Mouse (Mus musculus): ENCODE data around the gene 1190005I06Rik. TPM values are rescaled to one million over a fixed set of nuclear protein-coding genes. Genes with fewer than 3 reads are reported as not detected.

1190005I06Rik gene
- polyA plus RNA-seq, 1 experiment from 2014 or later = 11.8 TPM

- H3K9ac ChIP-seq = peak overlapping the region; percentile 98; the same call in 1 of the 2 replicates
These were observed 18.5 kb upstream of the 1190005I06Rik start for GRCm38 (mm10) chr8:120665726-120666455.

GRCm38 (mm10) chr8:120664566-120664965, 17.1 kb upstream of the 1190005I06Rik start:
- H3K9ac ChIP-seq = no peak overlapping the region
- H3K36me3 ChIP-seq = peaks cover 17% of the 10 kb centered on the region
- H3K27me3 ChIP-seq = no peaks in the 10 kb centered on the region
- no peak overlapping the region for H3K4me3 ChIP-seq
- no peaks in the 10 kb centered on the region for H3K9me3 ChIP-seq
- no peak for ATAC-seq (ENCODE audit: insufficient number of reproducible peaks, insufficient read depth, low FRiP score, low TSS enrichment)
- no peak overlapping the region for H3K27ac ChIP-seq
- WGBS = 84% methylated on average over 6 of the region's 6 CpGs
- H3K4me2 ChIP-seq (replicated peaks) = no peak overlapping the region
- peaks cover 22% of the 10 kb centered on the region for H3K4me1 ChIP-seq

More at GRCm38 (mm10) chr8:120665726-120666455, 18.5 kb upstream of the 1190005I06Rik start:
- Histone ChIP-seq H3K9me3 (no peaks in the 10 kb centered on the region), H3K4me2 (replicated peaks) (peak overlapping the region; percentile 82), H3K36me3 (peaks cover 19% of the 10 kb centered on the region), H3K27me3 (no peaks in the 10 kb centered on the region), H3K4me1 (peaks cover 22% of the 10 kb centered on the region), H3K27ac (no peak overlapping the region), H3K4me3 (peak overlapping the region; percentile 99)
- ATAC-seq (ENCODE audit: insufficient number of reproducible peaks, insufficient read depth, low FRiP score, low TSS enrichment) = no peak
- WGBS = 71% methylated on average over 3 of the region's 3 CpGs

- Histone ChIP-seq H3K4me1 (no peaks in the 10 kb centered on the region), H3K4me2 (replicated peaks) (no peak overlapping the region), H3K27me3 (no peaks in the 10 kb centered on the region), H3K9ac (no peak overlapping the region), H3K36me3 (peaks cover 66% of the 10 kb centered on the region), H3K4me3 (no peak overlapping the region), H3K27ac (no peak overlapping the region), H3K9me3 (no peaks in the 10 kb centered on the region)
- no peak for ATAC-seq (ENCODE audit: insufficient number of reproducible peaks, insufficient read depth, low FRiP score, low TSS enrichment)
- WGBS = 90% methylated on average over 8 of the region's 8 CpGs
These were observed 10.0 kb upstream of the 1190005I06Rik start for GRCm38 (mm10) chr8:120657415-120657814.

GRCm38 (mm10) chr8:120656322-120657052, 9.1 kb upstream of the 1190005I06Rik start:
- Histone ChIP-seq H3K4me3 (no peak overlapping the region), H3K36me3 (peaks cover 68% of the 10 kb centered on the region), H3K27ac (no peak overlapping the region), H3K9me3 (no peaks in the 10 kb centered on the region), H3K4me1 (no peaks in the 10 kb centered on the region), H3K4me2 (replicated peaks) (no peak overlapping the region), H3K27me3 (no peaks in the 10 kb centered on the region), H3K9ac (no peak overlapping the region)
- no peak for ATAC-seq (ENCODE audit: insufficient number of reproducible peaks, insufficient read depth, low FRiP score, low TSS enrichment)
- 91% methylated on average over 7 of the region's 7 CpGs for WGBS

GRCm38 (mm10) chr8:120644663-120645062, 2.8 kb downstream of the 1190005I06Rik start:
- no peak for ATAC-seq (ENCODE audit: insufficient number of reproducible peaks, insufficient read depth, low FRiP score, low TSS enrichment)
- no peaks in the 10 kb centered on the region; the same call in 1 of the 2 replicates for H3K4me1 ChIP-seq
- H3K4me2 ChIP-seq (replicated peaks) = no peak overlapping the region
- no peaks in the 10 kb centered on the region for H3K27me3 ChIP-seq
- H3K9me3 ChIP-seq = no peaks in the 10 kb centered on the region
- no peak overlapping the region for H3K27ac ChIP-seq
- H3K9ac ChIP-seq = no peak overlapping the region
- 84% methylated on average over 7 of the region's 7 CpGs for WGBS
- no peak overlapping the region for H3K4me3 ChIP-seq
- H3K36me3 ChIP-seq = no peaks in the 10 kb centered on the region

- Histone ChIP-seq H3K4me2 (replicated peaks) (no peak overlapping the region), H3K27ac (no peak overlapping the region), H3K9ac (no peak overlapping the region), H3K27me3 (no peaks in the 10 kb centered on the region), H3K9me3 (no peaks in the 10 kb centered on the region), H3K4me3 (no peak overlapping the region), H3K4me1 (no peaks in the 10 kb centered on the region), H3K36me3 (no peaks in the 10 kb centered on the region)
- ATAC-seq (ENCODE audit: insufficient number of reproducible peaks, insufficient read depth, low FRiP score, low TSS enrichment) = no peak
- WGBS = 71% methylated on average over 10 of the region's 10 CpGs
These were observed 5.3 kb downstream of the 1190005I06Rik start for GRCm38 (mm10) chr8:120642031-120642662.

- Histone ChIP-seq H3K27ac (no peak overlapping the region), H3K36me3 (no peaks in the 10 kb centered on the region), H3K9ac (no peak overlapping the region), H3K9me3 (no peaks in the 10 kb centered on the region), H3K4me1 (no peaks in the 10 kb centered on the region), H3K4me2 (replicated peaks) (no peak overlapping the region), H3K4me3 (no peak overlapping the region), H3K27me3 (no peaks in the 10 kb centered on the region)
- ATAC-seq (ENCODE audit: insufficient number of reproducible peaks, insufficient read depth, low FRiP score, low TSS enrichment) = no peak
- WGBS = 32% methylated on average over 8 of the region's 8 CpGs
These were observed 6.2 kb downstream of the 1190005I06Rik start for GRCm38 (mm10) chr8:120641245-120641644.

GRCm38 (mm10) chr8:120634329-120634839, 13.0 kb downstream of the 1190005I06Rik start:
- Histone ChIP-seq H3K36me3 (no peaks in the 10 kb centered on the region), H3K9me3 (peaks cover 6% of the 10 kb centered on the region; the same call in 1 of the 2 replicates), H3K4me3 (peak overlapping the region; percentile 64), H3K4me1 (peaks cover 10% of the 10 kb centered on the region; the same call in 1 of the 2 replicates), H3K27ac (no peak overlapping the region), H3K9ac (peak overlapping the region; percentile 67), H3K27me3 (peaks cover 25% of the 10 kb centered on the region), H3K4me2 (replicated peaks) (peak overlapping the region; percentile 96)
- under 1% methylated on average over 40 of the region's 42 CpGs for WGBS
- ATAC-seq (ENCODE audit: insufficient number of reproducible peaks, insufficient read depth, low FRiP score, low TSS enrichment) = no peak

- H3K4me2 ChIP-seq (replicated peaks) = peak overlapping the region; percentile 96
- H3K4me3 ChIP-seq = peak overlapping the region; percentile 64
- H3K27me3 ChIP-seq = peaks cover 25% of the 10 kb centered on the region
- 0 out of 2 replicates have a peak, but pooled peaks have one; percentile 52 for ATAC-seq (ENCODE audit: insufficient number of reproducible peaks, insufficient read depth, low FRiP score, low TSS enrichment)
- peak overlapping the region; percentile 67 for H3K9ac ChIP-seq
- peaks cover 10% of the 10 kb centered on the region; the same call in 1 of the 2 replicates for H3K4me1 ChIP-seq
- peaks cover 6% of the 10 kb centered on the region; the same call in 1 of the 2 replicates for H3K9me3 ChIP-seq
- no peak overlapping the region for H3K27ac ChIP-seq
- no peaks in the 10 kb centered on the region for H3K36me3 ChIP-seq
- WGBS = under 1% methylated on average over 44 of the region's 44 CpGs
These were observed 13.7 kb downstream of the 1190005I06Rik start for GRCm38 (mm10) chr8:120633665-120634271.

GRCm38 (mm10) chr8:120632969-120633664, 14.3 kb downstream of the 1190005I06Rik start:
- peaks cover 6% of the 10 kb centered on the region; the same call in 1 of the 2 replicates for H3K9me3 ChIP-seq
- H3K4me2 ChIP-seq (replicated peaks) = peak overlapping the region; percentile 96
- H3K4me1 ChIP-seq = peaks cover 10% of the 10 kb centered on the region; the same call in 1 of the 2 replicates
- H3K27me3 ChIP-seq = peaks cover 25% of the 10 kb centered on the region
- WGBS = 27% methylated on average over 17 of the region's 17 CpGs
- H3K9ac ChIP-seq = no peak overlapping the region
- no peaks in the 10 kb centered on the region for H3K36me3 ChIP-seq
- H3K4me3 ChIP-seq = peak overlapping the region; percentile 64; the same call in 1 of the 2 replicates
- ATAC-seq (ENCODE audit: insufficient number of reproducible peaks, insufficient read depth, low FRiP score, low TSS enrichment) = 0 out of 2 replicates have a peak, but pooled peaks have one; percentile 2
- no peak overlapping the region for H3K27ac ChIP-seq
